In the genomic region with DNA sequence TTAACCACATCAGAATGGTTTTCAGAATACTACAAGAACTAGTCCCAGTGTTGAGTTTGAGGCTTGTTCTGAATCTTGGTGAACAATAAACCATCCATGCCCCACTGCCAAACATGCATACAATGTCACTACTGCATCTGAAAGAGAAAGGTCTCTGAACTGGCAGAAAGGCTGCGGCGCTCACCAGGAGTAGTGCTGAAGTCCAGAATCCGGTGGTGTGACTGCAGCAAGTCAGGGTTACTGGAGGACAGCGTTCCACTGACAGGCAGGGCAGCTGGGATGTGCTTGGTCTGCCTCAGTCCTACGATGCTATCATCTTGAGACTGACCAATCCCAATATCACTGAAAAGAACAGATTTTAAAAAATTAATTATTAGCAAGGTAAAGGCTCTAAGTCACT, we compare ENCODE assay signal across 22 mouse cellular contexts.
DNase-seq lines count a peak whose midpoint lies in the region; ATAC-seq and TF ChIP-seq lines count a peak whose summit lies in the region.
"Had no signal": no experiment of that assay in that cellular context is flagged by ENCODE, and none has a peak within 500 bp of the region (broad histone marks: within the 10 kb centered on the region; RNA-seq: fewer than 3 reads in every experiment).

No protein-coding gene starts in this region.

- H3K4me2 ChIP-seq in kidney, embryonic 16.5 days (replicated peaks; ENCODE audit: low read depth, low read length), result no peak overlapping the region
- H3K4me2 ChIP-seq: embryonic facial prominence, embryonic 13.5 days; forebrain, embryonic 12.5 days; forebrain, embryonic 15.5 days; heart, embryonic 11.5 days; hindbrain, embryonic 12.5 days; hindbrain, embryonic 15.5 days had no signal

- H3K9me3 ChIP-seq in kidney, embryonic 16.5 days (ENCODE audit: low read length), result no peaks in the 10 kb centered on the region
- H3K9me3 ChIP-seq: embryonic facial prominence, embryonic 10.5 days; embryonic facial prominence, embryonic 13.5 days; forebrain, embryonic 12.5 days; forebrain, embryonic 15.5 days; hindbrain, embryonic 12.5 days; hindbrain, embryonic 15.5 days had no signal

- no peak for ATAC-seq in kidney, embryonic 16.5 days (ENCODE audit: low FRiP score, low TSS enrichment)
- ATAC-seq: CD4-positive, CD25-positive, alpha-beta regulatory T cell, adult 4 months; forebrain, embryonic 15.5 days had no signal

- DNase-seq in kidney, postnatal 10 days, result peak; percentile 19
- no peak for DNase-seq in layer of hippocampus, adult 2 months (ENCODE audit: low spot score in 2 of 2)
- no peak for DNase-seq in layer of hippocampus, adult 9-11 months
- DNase-seq in brain, adult 2 months (ENCODE audit: low read depth, low spot score), result peak; percentile 29
- no peak for DNase-seq in yolk sac, embryonic 10.5 days (ENCODE audit: low spot score)
- DNase-seq: adrenal gland, adult 2 months; adrenal gland, postnatal 14 days; cerebellum, adult 11-12 months; cerebellum, adult 8-10 months; cerebellum, postnatal 36 days; embryo, embryonic 11 days; gastrocnemius, postnatal 25 days had no signal

- no peak overlapping the region for H3K27ac ChIP-seq in kidney, embryonic 16.5 days (ENCODE audit: low read length)
- H3K27ac ChIP-seq in layer of hippocampus, adult 2 months, result peak overlapping the region; percentile 15; the same call in 1 of the 2 replicates
- H3K27ac ChIP-seq: embryonic facial prominence, embryonic 10.5 days; embryonic facial prominence, embryonic 13.5 days; forebrain, embryonic 12.5 days; forebrain, embryonic 15.5 days; hindbrain, embryonic 12.5 days; hindbrain, embryonic 15.5 days had no signal

- WGBS in kidney, embryonic 16.5 days, result 90% methylated on average over 5 of the region's 5 CpGs

- no peak for TF ChIP-seq CTCF in layer of hippocampus, adult 2 months (conservative IDR thresholded peaks at IDR 0.05)

- no peak overlapping the region for H3K4me3 ChIP-seq in kidney, embryonic 16.5 days (ENCODE audit: low read length)
- no peak overlapping the region for H3K4me3 ChIP-seq in layer of hippocampus, adult 2 months
- H3K4me3 ChIP-seq: embryonic facial prominence, embryonic 10.5 days; embryonic facial prominence, embryonic 13.5 days; erythroblast, embryonic 14.5 days; forebrain, embryonic 12.5 days; forebrain, embryonic 15.5 days; hindbrain, embryonic 12.5 days; hindbrain, embryonic 15.5 days had no signal

- H3K27me3 ChIP-seq in kidney, embryonic 16.5 days (ENCODE audit: insufficient read depth, low read length), result no peaks in the 10 kb centered on the region
- H3K27me3 ChIP-seq: embryonic facial prominence, embryonic 13.5 days; forebrain, embryonic 12.5 days; forebrain, embryonic 15.5 days; hindbrain, embryonic 12.5 days; hindbrain, embryonic 15.5 days had no signal

- peaks cover 39% of the 10 kb centered on the region for H3K36me3 ChIP-seq in kidney, embryonic 16.5 days (ENCODE audit: insufficient read depth, low read length)

- no peak overlapping the region for H3K9ac ChIP-seq in kidney, embryonic 16.5 days (replicated peaks; ENCODE audit: low read length)
- H3K9ac ChIP-seq: embryonic facial prominence, embryonic 13.5 days; forebrain, embryonic 12.5 days; forebrain, embryonic 15.5 days; hindbrain, embryonic 12.5 days; hindbrain, embryonic 15.5 days had no signal

- no peaks in the 10 kb centered on the region for H3K4me1 ChIP-seq in kidney, embryonic 16.5 days (ENCODE audit: insufficient read depth, low read length)
- H3K4me1 ChIP-seq: embryonic facial prominence, embryonic 10.5 days; embryonic facial prominence, embryonic 13.5 days; forebrain, embryonic 12.5 days; forebrain, embryonic 15.5 days; hindbrain, embryonic 12.5 days; hindbrain, embryonic 15.5 days had no signal

Comparison
In these comparisons a context has a peak if more than half of its experiments do, and no peak if none do; other contexts are left out.
1. DNase-seq: peak in kidney, postnatal 10 days (single experiment) and brain, adult 2 months (single experiment); none in layer of hippocampus, adult 2 months (0 of 2), layer of hippocampus, adult 9-11 months (single experiment) and yolk sac, embryonic 10.5 days (single experiment).